Mouse (Mus musculus): ENCODE measurements at regions not wholly inside any gene's neighbourhood (a gene's known extent, or its start where the extent isn't known, plus 50 kb on each side); places are given as distances from the start of the nearest gene placed in this dataset.

DNA sequence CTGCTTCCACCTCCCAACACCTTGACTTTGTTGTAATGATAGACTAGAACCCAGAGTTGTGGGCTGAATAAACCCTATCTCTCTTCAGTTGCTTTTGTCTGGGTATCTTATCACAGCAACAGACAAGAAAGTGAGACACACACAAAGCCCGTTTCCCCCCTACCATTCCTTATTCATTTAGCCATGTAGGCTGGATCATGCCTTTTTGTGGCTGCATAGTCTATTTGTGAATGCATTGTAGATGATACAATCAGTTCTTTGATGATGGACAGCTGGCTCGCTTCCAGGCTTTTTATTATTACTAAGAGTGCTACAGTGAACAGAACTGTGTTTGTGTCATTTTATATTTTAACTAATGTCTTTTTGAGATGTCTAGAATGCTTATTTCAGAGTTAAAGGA lies 116.3 kb upstream of the Podxl start:
- TF ChIP-seq MAX (IDR thresholded peaks at IDR 0.05; ENCODE audit: low read depth) = no peak
- TF ChIP-seq MYOG (IDR thresholded peaks at IDR 0.05; ENCODE audit: control insufficient read depth in 1 of 3, insufficient read depth in 1 of 3, insufficient read length in 2 of 3, low read depth in 2 of 3) = no peak
- no peak for TF ChIP-seq USF1 (IDR thresholded peaks at IDR 0.05; ENCODE audit: low read depth)
- Histone ChIP-seq H3K4me2 (ENCODE audit: low read depth) (no peak overlapping the region), H3K4me3 (no peak overlapping the region), H3K27me3 (ENCODE audit: control insufficient read depth, insufficient read depth, insufficient read length) (no peaks in the 10 kb centered on the region), H3ac (ENCODE audit: control insufficient read depth, insufficient read length) (no peak overlapping the region), H3K36me3 (ENCODE audit: control insufficient read depth, insufficient read depth) (no peaks in the 10 kb centered on the region), H3K79me2 (ENCODE audit: control insufficient read depth, insufficient read depth) (no peaks in the 10 kb centered on the region)

DNA sequence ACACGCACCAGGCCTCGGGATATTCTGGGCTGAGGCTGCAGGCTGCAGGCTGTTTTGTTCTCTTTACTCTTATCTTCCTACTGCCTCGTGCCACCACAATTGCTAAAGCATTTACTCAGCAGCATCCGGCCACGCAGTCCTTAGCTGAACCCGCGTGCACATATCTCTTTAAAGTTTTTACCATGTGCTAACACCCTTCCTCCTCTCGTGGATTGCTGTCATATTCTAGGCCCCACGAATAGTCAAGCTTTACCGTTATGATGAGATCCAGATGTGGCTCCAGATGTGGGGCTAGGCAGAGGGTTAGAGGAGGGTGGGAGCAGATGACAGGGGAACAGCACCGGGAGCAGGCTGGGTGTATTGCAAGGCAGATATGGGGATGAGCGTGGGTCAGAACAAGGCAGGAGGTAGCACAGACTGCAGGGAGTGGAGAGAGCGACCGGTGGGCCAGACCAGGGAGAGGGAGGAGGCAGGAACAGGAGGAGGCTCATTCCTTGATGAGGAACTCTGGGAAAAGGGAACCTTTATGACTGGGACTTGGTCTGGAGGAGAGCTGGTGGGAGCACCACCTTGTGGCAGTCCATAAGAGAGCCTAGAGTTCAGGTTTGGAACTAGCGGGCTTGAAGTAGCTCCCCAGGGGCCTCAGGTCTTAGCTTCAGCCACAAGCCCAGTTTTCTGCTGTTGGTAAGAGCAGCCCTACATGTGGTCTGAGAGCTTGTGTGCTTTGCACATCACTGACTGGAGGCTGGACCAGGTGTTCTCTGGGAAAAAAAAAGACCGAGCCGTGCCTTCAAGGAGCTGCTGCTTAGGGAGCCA lies 102.1 kb upstream of the Podxl start:
- H3K27me3 ChIP-seq (ENCODE audit: control insufficient read depth, insufficient read depth, insufficient read length) = peaks cover 7% of the 10 kb centered on the region
- no peak overlapping the region for H3K4me3 ChIP-seq
- TF ChIP-seq CEBPB (IDR thresholded peaks at IDR 0.05; ENCODE audit: insufficient read depth, poor library complexity, severe bottlenecking) (no peak), POLR2AphosphoS2 (IDR thresholded peaks at IDR 0.05; ENCODE audit: insufficient read length, low read depth) (no peak), REST (IDR thresholded peaks at IDR 0.05; ENCODE audit: insufficient read depth, insufficient read length) (no peak), MYOG (IDR thresholded peaks at IDR 0.05; ENCODE audit: control insufficient read depth in 1 of 3, insufficient read depth in 1 of 3, insufficient read length in 2 of 3, low read depth in 2 of 3) (no peak)
- no peaks in the 10 kb centered on the region for H3K79me2 ChIP-seq (ENCODE audit: control insufficient read depth, insufficient read depth)
- no peaks in the 10 kb centered on the region for H3K36me3 ChIP-seq (ENCODE audit: control insufficient read depth, insufficient read depth)
- no peak overlapping the region for H3ac ChIP-seq (ENCODE audit: control insufficient read depth, insufficient read length)
- H3K4me2 ChIP-seq (ENCODE audit: low read depth) = no peak overlapping the region

DNA sequence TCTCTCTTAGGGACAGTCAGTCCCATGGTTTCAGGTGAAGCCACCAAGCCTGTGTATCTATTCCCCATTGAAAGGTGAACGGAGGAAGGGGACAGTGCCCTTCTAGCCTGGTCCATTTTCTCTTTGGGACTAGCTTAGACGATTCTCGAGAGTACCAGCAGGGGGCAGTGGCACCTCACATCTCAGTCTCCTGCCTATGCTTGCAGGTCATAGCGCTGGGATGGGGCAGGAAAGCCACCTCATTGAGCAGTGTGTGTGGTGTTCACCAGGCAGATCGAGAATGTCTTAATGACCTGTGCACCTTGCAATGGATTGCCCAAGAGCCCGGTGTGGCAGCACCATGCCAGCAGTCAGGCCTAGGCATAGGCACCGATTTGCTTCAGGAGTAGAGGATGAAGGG lies 100.7 kb upstream of the Podxl start:
- TF ChIP-seq MAX (IDR thresholded peaks at IDR 0.05; ENCODE audit: low read depth) (no peak), CEBPB (IDR thresholded peaks at IDR 0.05; ENCODE audit: insufficient read depth, poor library complexity, severe bottlenecking) (no peak), TCF3 (IDR thresholded peaks at IDR 0.05; ENCODE audit: insufficient read length, low read depth) (no peak)
- no peak overlapping the region for H3K4me2 ChIP-seq (ENCODE audit: low read depth)
- no peaks in the 10 kb centered on the region for H3K79me2 ChIP-seq (ENCODE audit: control insufficient read depth, insufficient read depth)
- H3K4me3 ChIP-seq = no peak overlapping the region
- peaks cover 7% of the 10 kb centered on the region for H3K27me3 ChIP-seq (ENCODE audit: control insufficient read depth, insufficient read depth, insufficient read length)
- no peak overlapping the region for H3ac ChIP-seq (ENCODE audit: control insufficient read depth, insufficient read length)
- H3K36me3 ChIP-seq (ENCODE audit: control insufficient read depth, insufficient read depth) = no peaks in the 10 kb centered on the region

- H3K36me3 ChIP-seq (ENCODE audit: control insufficient read depth, insufficient read depth) = no peaks in the 10 kb centered on the region
- H3ac ChIP-seq (ENCODE audit: control insufficient read depth, insufficient read length) = no peak overlapping the region
- H3K4me3 ChIP-seq = no peak overlapping the region
- TF ChIP-seq POLR2AphosphoS2 (IDR thresholded peaks at IDR 0.05; ENCODE audit: insufficient read length, low read depth) (no peak), SRF (IDR thresholded peaks at IDR 0.05; ENCODE audit: control insufficient read depth, insufficient read length, low read depth) (no peak), E2F4 (IDR thresholded peaks at IDR 0.05; ENCODE audit: insufficient read depth) (no peak)
- no peak overlapping the region for H3K4me2 ChIP-seq (ENCODE audit: low read depth)
- H3K27me3 ChIP-seq (ENCODE audit: control insufficient read depth, insufficient read depth, insufficient read length) = peaks cover 7% of the 10 kb centered on the region
- no peaks in the 10 kb centered on the region for H3K79me2 ChIP-seq (ENCODE audit: control insufficient read depth, insufficient read depth)
Measured at GRCm38 (mm10) chr6:31660778-31661177, 97.0 kb upstream of the Podxl start.

GRCm38 (mm10) chr6:31659901-31660300 lies 96.1 kb upstream of the Podxl start:
- Histone ChIP-seq H3K4me3 (no peak overlapping the region), H3K79me2 (ENCODE audit: control insufficient read depth, insufficient read depth) (no peaks in the 10 kb centered on the region), H3K4me2 (ENCODE audit: low read depth) (no peak overlapping the region), H3ac (ENCODE audit: control insufficient read depth, insufficient read length) (no peak overlapping the region), H3K36me3 (ENCODE audit: control insufficient read depth, insufficient read depth) (no peaks in the 10 kb centered on the region), H3K27me3 (ENCODE audit: control insufficient read depth, insufficient read depth, insufficient read length) (peaks cover 7% of the 10 kb centered on the region)
- no peak for TF ChIP-seq CEBPB (IDR thresholded peaks at IDR 0.05; ENCODE audit: insufficient read depth, poor library complexity, severe bottlenecking)

DNA sequence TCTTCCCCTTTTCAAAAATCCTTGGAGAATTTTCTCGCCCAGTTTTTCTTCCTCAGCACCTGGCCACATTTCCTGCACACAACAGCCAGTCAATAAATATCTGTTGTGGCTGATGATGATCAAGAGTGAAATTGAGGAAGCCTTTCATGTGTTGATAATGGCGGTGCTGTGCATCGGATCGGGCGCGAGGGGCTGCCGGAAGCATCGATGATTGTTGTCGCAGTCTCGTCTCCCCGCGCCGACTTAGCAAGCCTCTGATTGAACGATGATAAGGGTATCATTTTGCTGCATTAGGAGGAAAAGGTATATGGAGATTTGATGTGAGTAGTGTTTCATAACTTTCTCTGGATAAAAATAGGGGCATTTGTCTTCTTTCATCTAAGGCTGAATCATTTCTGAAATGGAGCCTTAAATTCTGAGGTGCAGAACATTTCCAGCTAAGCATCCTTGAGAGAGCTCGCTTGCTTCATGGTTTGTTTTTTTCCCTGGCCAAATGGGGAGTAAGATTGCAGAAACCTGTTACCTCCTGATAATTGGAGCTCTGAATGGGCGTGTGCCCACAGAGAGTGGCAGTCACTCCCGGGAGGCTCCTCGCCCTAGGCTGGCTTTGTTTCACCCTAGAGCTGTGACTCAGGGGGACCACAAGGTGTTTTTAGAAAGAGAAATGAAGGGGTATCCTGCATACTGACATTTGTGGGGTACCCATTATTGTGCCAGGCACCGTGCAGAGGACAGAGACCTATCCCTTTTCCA lies 94.8 kb upstream of the Podxl start:
- Histone ChIP-seq H3K4me3 (no peak overlapping the region), H3K36me3 (ENCODE audit: control insufficient read depth, insufficient read depth) (no peaks in the 10 kb centered on the region)

More for the DNA sequence above, 94.8 kb upstream of the Podxl start:
- H3K79me2 ChIP-seq (ENCODE audit: control insufficient read depth, insufficient read depth) = no peaks in the 10 kb centered on the region
- TF ChIP-seq MAX (IDR thresholded peaks at IDR 0.05; ENCODE audit: low read depth) (no peak), E2F4 (IDR thresholded peaks at IDR 0.05; ENCODE audit: insufficient read depth) (no peak), TCF3 (IDR thresholded peaks at IDR 0.05; ENCODE audit: insufficient read length, low read depth) (no peak), REST (IDR thresholded peaks at IDR 0.05; ENCODE audit: insufficient read depth, insufficient read length) (no peak), MYOD1 (IDR thresholded peaks at IDR 0.05; ENCODE audit: control insufficient read depth in 1 of 3, insufficient read length in 2 of 3, low read depth in 2 of 3) (no peak), MYOG (IDR thresholded peaks at IDR 0.05; ENCODE audit: control insufficient read depth in 1 of 3, insufficient read depth in 1 of 3, insufficient read length in 2 of 3, low read depth in 2 of 3) (no peak), SRF (IDR thresholded peaks at IDR 0.05; ENCODE audit: control insufficient read depth, insufficient read length, low read depth) (no peak), TCF12 (IDR thresholded peaks at IDR 0.05; ENCODE audit: insufficient read depth, poor library complexity, severe bottlenecking) (no peak)
- H3ac ChIP-seq (ENCODE audit: control insufficient read depth, insufficient read length) = no peak overlapping the region
- H3K27me3 ChIP-seq (ENCODE audit: control insufficient read depth, insufficient read depth, insufficient read length) = peaks cover 3% of the 10 kb centered on the region
- no peak overlapping the region for H3K4me2 ChIP-seq (ENCODE audit: low read depth)

Data from myocyte (in vitro differentiated cells).